Mouse (Mus musculus) lung, embryonic 16.5 days (tissue): ENCODE data around the gene Slc47a2. TPM values are rescaled to one million over a fixed set of nuclear protein-coding genes. Genes with fewer than 3 reads are reported as not detected.

Experiments used
- ATAC-seq: fragments of 200-750 bp; cut with Nextera tagmentation; 2 replicates; pipeline ENCODE4 v1.8.0; 2017; ENCODE audit warnings: low read depth, mild to moderate bottlenecking, moderate library complexity
- H3K27ac ChIP-seq: fragments of 300-500 bp; sonication (generic); 2 replicates; pipeline ENCODE4 v1.5.1; 2014; ENCODE audit warnings: mild to moderate bottlenecking, control low read depth, low read length
- H3K27me3 ChIP-seq: fragments of 300-500 bp; sonication (generic); 2 replicates; pipeline ENCODE4 v1.6.1; 2014; ENCODE audit warnings: low read depth, low read length, mixed read lengths; ENCODE audit not compliant: control insufficient read depth, insufficient read depth
- H3K36me3 ChIP-seq: fragments of 300-500 bp; sonication (generic); 2 replicates; pipeline ENCODE4 v1.6.1; 2014; ENCODE audit warnings: low read length; ENCODE audit not compliant: control insufficient read depth, insufficient read depth
- H3K4me1 ChIP-seq: fragments of 300-500 bp; sonication (generic); replicated peaks from 2 replicates; pipeline ENCODE4 v1.6.1; 2014; ENCODE audit warnings: low read length, mixed read lengths; ENCODE audit not compliant: control insufficient read depth, insufficient read depth
- H3K4me2 ChIP-seq: fragments of 300-500 bp; sonication (generic); 2 replicates; pipeline ENCODE4 v1.6.1; 2014; ENCODE audit warnings: low read depth, low read length, control low read depth
- H3K4me3 ChIP-seq: fragments of 300-500 bp; sonication (generic); 2 replicates; pipeline ENCODE4 v1.5.1; 2014; ENCODE audit warnings: mild to moderate bottlenecking, low read length, control low read depth
- H3K9ac ChIP-seq: fragments of 300-500 bp; sonication (generic); 2 replicates; pipeline ENCODE4 v1.6.1; 2014; ENCODE audit warnings: low read length, control low read depth
- H3K9me3 ChIP-seq: fragments of 300-500 bp; sonication (generic); 2 replicates; pipeline ENCODE4 v1.6.1; 2016; ENCODE audit warnings: low read length; ENCODE audit not compliant: control insufficient read depth
- WGBS: fragments of 180-500 bp; shearing (Covaris S2); extraction: QIAGEN DNeasy Blood & Tissue Kit; methylation state at CpG from one replicate; pipeline ENCODE4 v1.1.7; 2014; 5-methylcytosine and 5-hydroxymethylcytosine counted together
- polyA plus RNA-seq: library from polyadenylated mRNA; unstranded; fragments of >200 nt; fragmentation: Nextera tagmentation; extraction: Ambion mirVana; gene quantifications from 2 replicates; pipeline ENCODE4 v1.2.1, GENCODE M21; 2015

Slc47a2 gene
- 0.26 and 0.69 TPM in 2 replicates for polyA plus RNA-seq

DNA sequence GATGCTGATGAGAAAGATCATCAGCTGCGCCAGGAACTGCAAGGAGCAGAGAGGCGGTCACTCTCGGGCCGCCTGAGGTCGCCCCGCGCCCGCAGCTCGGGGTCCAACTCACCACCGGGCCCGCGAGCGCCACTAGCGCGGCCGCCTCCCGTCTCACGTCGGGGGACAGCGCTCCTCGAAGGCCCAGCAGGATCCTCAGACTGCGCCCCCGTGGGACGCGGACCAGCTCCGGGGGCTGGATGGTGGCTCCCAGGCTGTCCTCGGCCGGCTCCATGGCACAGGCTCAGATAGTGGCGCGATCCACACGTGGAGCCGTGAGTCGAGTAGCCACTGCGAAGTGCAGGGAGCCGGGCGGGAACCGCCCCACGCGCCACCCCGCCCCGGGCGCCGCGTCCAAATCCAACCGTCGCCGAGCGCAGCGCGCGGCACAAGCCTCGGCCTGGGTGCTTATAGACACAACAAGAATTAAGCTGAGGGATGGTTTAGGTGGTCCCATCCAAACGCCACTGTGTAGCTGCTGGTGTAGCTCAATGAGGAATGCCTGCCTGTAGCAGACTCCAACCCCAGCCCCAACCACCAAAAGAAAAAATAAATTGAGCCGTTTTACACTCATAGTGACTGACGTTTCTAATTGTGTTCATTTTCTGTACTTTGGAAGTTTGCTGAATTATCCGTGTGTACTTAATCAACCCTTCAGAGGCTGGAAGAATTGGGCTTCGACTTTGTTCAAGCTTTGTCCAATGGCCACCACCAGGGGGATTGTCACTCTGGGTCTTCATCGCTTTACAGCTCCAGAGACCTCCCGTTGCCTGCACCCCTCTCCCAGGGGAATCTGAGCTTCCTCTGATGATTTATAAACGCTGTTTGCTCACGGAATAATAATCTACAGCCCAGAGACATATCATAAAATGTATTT lies at the start of gene Slc47a2:
TSS of gene Slc47a2 (minus strand) at position 356 of the 916 bp plus-strand sequence.
- Histone ChIP-seq H3K27me3 (peaks cover 23% of the 10 kb centered on the region), H3K4me3 (peak within 1 kb of the TSS; percentile 36), H3K36me3 (no peaks in the 10 kb centered on the region), H3K9ac (peak within 1 kb of the TSS; percentile 27; the same call in 1 of the 2 replicates), H3K4me1 (no peaks in the 10 kb centered on the region), H3K9me3 (no peaks in the 10 kb centered on the region), H3K4me2 (peak within 1 kb of the TSS; percentile 61), H3K27ac (no peak within 1 kb of the TSS)
- ATAC-seq, result peak; percentile 64; the same call in 1 of the 2 replicates
- 2% methylated on average over 60 of the region's 61 CpGs for WGBS

DNA sequence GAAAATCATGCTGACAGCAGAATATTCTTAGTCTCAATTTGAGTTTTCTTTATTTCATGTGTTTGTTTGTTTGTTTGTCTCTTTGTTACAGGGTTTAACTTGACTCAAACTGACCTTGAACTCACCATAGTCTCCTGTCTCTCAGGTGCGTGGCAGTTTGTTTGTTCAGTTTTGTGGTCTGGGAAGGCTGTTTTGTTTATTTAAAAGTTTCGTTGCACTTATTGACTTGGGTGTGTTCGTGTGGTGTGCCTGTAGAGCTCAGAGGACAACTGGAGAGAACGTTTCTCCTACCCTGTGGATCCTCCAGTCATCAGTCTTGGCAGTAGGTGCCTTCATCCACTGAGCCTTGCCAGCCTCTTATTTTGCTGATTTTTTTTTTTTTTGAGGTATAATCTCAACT lies 46.3 kb upstream of the Slc47a2 start:
- Histone ChIP-seq H3K36me3 (no peaks in the 10 kb centered on the region), H3K27me3 (no peaks in the 10 kb centered on the region), H3K4me1 (no peaks in the 10 kb centered on the region), H3K9me3 (no peaks in the 10 kb centered on the region), H3K4me2 (no peak overlapping the region), H3K27ac (no peak overlapping the region), H3K4me3 (no peak overlapping the region), H3K9ac (no peak overlapping the region)
- no peak for ATAC-seq
- WGBS, result 49% methylated on average over 4 of the region's 4 CpGs

DNA sequence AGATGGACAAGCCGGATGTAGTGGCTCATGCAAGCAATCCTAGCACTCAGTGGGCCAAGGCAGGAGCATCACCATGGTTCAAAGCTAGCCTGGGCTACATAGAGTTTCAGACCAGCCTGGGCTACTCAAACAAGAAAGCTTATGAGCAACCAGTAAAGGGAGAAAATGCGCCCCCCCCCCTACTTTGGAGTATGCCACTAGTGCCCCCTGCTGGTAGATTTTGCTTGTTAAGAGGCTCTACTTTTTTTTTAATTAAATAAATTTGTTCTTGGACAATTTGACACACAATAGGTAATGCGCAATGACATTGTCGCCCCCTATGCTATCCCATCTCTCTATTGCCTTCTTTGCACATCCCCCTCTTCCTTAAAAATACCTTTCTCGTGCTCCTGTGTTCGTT lies 45.4 kb upstream of the Slc47a2 start:
- no peaks in the 10 kb centered on the region for H3K36me3 ChIP-seq
- H3K9ac ChIP-seq, result no peak overlapping the region
- H3K4me1 ChIP-seq, result no peaks in the 10 kb centered on the region
- H3K27ac ChIP-seq, result no peak overlapping the region
- no peak for ATAC-seq
- no peak overlapping the region for H3K4me2 ChIP-seq
- H3K27me3 ChIP-seq, result no peaks in the 10 kb centered on the region
- WGBS, result 59% methylated on average over 6 of the region's 6 CpGs
- H3K4me3 ChIP-seq, result no peak overlapping the region
- H3K9me3 ChIP-seq, result no peaks in the 10 kb centered on the region

DNA sequence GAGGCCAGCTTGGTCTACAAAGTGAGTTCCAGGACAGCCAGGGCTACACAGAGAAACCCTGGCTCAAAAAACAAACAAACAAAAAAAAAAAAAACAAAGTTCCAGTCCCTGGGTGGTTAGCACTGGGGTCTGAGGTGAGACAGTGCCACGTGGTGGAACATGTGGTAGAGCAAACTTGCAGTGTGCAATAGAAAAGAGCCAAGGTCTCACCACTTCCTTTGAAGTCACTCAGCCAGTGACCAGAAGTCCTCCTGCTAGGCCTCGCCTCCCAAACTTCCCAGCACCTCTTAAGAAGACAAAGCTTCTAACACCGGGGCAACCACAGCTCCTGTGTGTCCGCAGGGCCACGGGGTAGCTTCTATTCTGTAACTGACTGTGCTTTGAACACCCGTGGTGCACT lies 44.6 kb upstream of the Slc47a2 start:
- H3K27me3 ChIP-seq, result no peaks in the 10 kb centered on the region
- 61% methylated on average over 6 of the region's 6 CpGs for WGBS
- H3K4me3 ChIP-seq, result no peak overlapping the region
- ATAC-seq, result no peak
- H3K4me1 ChIP-seq, result no peaks in the 10 kb centered on the region
- H3K36me3 ChIP-seq, result no peaks in the 10 kb centered on the region
- H3K9me3 ChIP-seq, result no peaks in the 10 kb centered on the region
- no peak overlapping the region for H3K4me2 ChIP-seq
- H3K27ac ChIP-seq, result no peak overlapping the region
- H3K9ac ChIP-seq, result no peak overlapping the region

- no peak overlapping the region for H3K9ac ChIP-seq
- no peaks in the 10 kb centered on the region for H3K36me3 ChIP-seq
- no peaks in the 10 kb centered on the region for H3K27me3 ChIP-seq
- H3K4me3 ChIP-seq, result no peak overlapping the region
- ATAC-seq, result no peak
- WGBS, result 54% methylated on average over 4 of the region's 4 CpGs
- H3K9me3 ChIP-seq, result no peaks in the 10 kb centered on the region
- no peak overlapping the region for H3K4me2 ChIP-seq
- no peaks in the 10 kb centered on the region for H3K4me1 ChIP-seq
- H3K27ac ChIP-seq, result no peak overlapping the region
Measured at GRCm38 (mm10) chr11:61385725-61386124, 43.1 kb upstream of the Slc47a2 start.

DNA sequence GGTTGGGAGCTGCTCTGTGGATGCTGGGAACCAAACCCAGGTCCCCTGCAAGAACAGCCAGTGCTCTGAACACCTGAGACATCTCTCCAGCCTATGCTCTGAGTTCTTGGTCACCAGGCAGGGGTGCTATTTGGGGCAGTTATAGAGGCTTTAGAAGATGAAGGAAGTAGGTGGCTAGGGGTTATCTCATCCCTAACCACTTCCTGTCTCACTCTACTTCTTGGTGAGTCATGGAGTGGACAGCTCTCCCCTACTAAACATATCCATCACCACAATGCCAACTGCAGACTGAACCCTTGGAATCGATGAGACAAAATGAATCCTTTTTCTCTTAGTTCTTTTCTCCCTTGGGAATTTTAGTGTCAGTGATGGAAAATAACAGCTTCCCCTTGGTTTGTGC lies 38.6 kb upstream of the Slc47a2 start:
- no peaks in the 10 kb centered on the region for H3K9me3 ChIP-seq
- H3K4me1 ChIP-seq, result peaks cover 13% of the 10 kb centered on the region; the same call in 1 of the 2 replicates
- no peak overlapping the region for H3K9ac ChIP-seq
- H3K36me3 ChIP-seq, result no peaks in the 10 kb centered on the region
- no peak overlapping the region for H3K27ac ChIP-seq
- H3K27me3 ChIP-seq, result peaks cover 21% of the 10 kb centered on the region
- ATAC-seq, result no peak
- WGBS, result 93% methylated on average over 1 of the region's 1 CpGs
- H3K4me3 ChIP-seq, result no peak overlapping the region
- H3K4me2 ChIP-seq, result no peak overlapping the region

DNA sequence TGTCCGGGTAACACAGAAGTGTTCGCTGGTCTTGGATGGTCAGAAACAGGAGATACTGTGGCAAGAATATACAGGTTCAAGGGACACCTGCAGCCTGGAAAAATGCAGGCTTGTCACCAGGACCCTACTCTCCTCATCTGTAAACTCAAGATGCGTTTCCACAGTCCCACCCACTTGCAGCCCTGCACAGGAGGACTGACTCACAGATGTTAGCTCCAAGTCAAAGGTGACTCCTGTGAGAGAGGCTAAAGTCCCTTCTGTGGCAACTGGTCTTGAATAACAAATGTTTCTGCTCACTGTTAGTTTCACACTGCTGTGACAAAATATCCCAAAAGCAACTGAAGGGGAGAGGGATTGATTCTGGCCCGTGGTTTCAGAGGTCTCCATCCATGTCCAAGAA lies 36.0 kb upstream of the Slc47a2 start:
- Histone ChIP-seq H3K27ac (no peak overlapping the region), H3K27me3 (peaks cover 21% of the 10 kb centered on the region), H3K36me3 (no peaks in the 10 kb centered on the region), H3K9me3 (no peaks in the 10 kb centered on the region), H3K9ac (no peak overlapping the region), H3K4me1 (peaks cover 13% of the 10 kb centered on the region; the same call in 1 of the 2 replicates), H3K4me2 (no peak overlapping the region), H3K4me3 (no peak overlapping the region)
- WGBS, result 51% methylated on average over 4 of the region's 4 CpGs
- no peak for ATAC-seq

GRCm38 (mm10) chr11:61377881-61378613 lies 35.4 kb upstream of the Slc47a2 start, which contains the start of gene Slc47a1:
TSS of gene Slc47a1 (minus strand) at chr11:61378345.
- Histone ChIP-seq H3K36me3 (no peaks in the 10 kb centered on the region), H3K4me1 (peaks cover 13% of the 10 kb centered on the region; the same call in 1 of the 2 replicates), H3K4me3 (peak within 1 kb of the TSS; percentile 45), H3K9me3 (no peaks in the 10 kb centered on the region), H3K27ac (no peak within 1 kb of the TSS), H3K4me2 (peak within 1 kb of the TSS; percentile 70), H3K27me3 (peaks cover 21% of the 10 kb centered on the region), H3K9ac (peak within 1 kb of the TSS; percentile 59)
- peak; percentile 78; the same call in 1 of the 2 replicates for ATAC-seq
- 11% methylated on average over 39 of the region's 39 CpGs for WGBS

DNA sequence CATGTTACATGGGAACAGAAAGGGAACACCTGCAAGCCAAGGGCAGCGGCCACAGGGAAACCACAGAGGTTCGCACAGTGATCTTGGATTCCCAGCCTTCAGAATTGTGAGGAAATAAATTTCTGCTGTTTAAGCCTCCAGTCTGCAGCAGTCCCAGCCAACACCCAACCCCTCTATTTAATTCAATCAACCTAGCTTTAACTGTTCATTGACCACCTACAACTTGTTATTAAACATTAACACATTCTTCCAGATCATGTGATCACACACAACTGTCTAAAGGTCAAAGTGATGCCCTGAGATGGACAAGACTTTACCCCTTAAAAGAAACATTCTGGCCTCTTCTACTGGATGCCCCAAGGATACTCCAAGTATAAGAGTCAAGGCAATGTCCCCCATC lies 26.0 kb upstream of the Slc47a2 start:
- no peak for ATAC-seq
- Histone ChIP-seq H3K9me3 (no peaks in the 10 kb centered on the region), H3K27me3 (no peaks in the 10 kb centered on the region), H3K4me2 (no peak overlapping the region), H3K4me3 (no peak overlapping the region), H3K36me3 (no peaks in the 10 kb centered on the region), H3K9ac (no peak overlapping the region), H3K27ac (no peak overlapping the region), H3K4me1 (0 out of 2 replicates have a peak, but pooled peaks cover 2% of the 10 kb centered on the region)
- 89% methylated on average over 2 of the region's 2 CpGs for WGBS
